Mouse (Mus musculus) spleen, adult 18-20 months (tissue): Measurements from ENCODE around the gene Lce3b.

Source experiments
- DNase-seq, 2 experiments: peaks; one replicate each; pipeline ENCODE4 v3.0.0; 2022; ENCODE audit warnings: mixed read lengths in 2 of 2

Lce3b gene

DNA sequence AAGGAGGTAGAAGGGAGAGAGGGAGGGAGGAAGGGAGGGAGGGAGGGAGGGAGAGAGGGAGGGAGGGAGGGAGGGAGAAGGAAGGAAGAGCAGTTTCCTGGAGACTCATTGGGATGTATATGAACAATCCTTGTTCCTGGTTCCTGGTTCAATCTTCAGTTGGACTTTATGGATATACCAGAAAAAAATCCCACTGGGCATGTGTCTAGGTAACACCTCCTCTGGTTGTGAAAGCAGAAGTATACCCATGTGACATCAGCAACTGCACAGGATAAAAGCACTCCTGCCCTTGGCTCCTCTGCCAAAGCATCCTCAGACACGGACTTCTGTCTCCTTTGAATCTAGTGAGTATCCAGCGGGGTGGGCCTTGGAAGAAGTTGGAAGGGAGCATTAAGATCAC, at the start of gene Lce3b:
Lce3b (plus strand) TSS at position 301 of the 400 bp plus-strand sequence.
- DNase-seq: no peak

DNA sequence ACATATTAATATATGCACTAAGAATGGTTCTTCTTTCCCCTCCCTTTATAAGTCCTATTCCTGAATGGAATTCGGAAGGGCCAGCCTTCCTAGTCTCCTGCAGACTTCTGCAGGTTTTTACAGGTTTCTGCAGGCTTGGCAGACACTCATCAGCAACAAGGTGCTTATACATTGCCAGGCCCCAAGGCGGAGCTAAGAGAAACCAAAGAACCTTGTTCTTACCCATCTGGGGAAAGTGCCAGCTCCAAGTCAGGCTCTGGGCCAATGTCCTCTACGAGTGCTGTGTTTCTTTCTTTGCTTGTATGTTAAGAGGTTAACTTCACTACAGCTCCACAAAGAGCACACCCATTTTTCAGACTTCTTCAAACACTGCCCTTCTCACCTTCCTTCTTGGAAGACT, 38.7 kb upstream of the Lce3b start:
- no peak for DNase-seq

DNA sequence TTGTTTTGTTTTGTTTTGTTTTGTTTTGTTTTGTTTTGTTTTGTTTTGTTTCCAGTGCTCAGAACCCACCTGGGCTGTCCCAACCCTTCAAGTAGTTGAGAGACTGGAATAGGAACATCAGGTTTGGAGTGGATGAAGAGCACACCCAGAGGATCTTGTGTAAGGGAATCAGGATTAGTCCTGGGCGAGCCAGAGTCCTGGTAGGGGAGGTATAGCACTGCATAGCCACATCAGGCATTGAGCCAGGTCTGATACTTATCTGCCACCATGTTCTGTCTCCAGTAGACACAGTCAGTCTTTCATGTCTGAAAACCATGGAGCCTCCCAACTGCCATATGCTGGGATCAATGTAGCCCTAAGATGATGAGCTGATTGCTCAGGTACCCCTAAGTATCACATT, 38.3 kb upstream of the Lce3b start:
- no peak for DNase-seq

DNA sequence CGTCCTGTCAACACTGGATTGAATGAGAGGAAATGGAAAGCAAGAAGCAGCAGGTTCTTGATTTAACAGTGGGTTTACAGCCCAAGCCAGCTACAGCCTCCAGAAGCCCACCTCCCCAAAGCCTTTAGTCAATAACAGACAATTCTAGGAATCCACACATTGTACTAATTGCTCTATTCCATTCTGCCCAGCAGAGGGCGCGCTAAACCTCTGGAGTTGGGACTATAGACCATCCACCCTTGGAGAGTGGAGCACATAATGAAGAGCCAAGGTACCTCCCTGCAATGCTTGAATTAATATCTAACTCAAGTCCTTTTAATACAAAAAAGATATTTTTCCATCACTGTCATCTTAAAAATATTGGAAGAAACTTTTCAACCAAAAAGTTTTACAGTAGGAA, 29.8 kb upstream of the Lce3b start:
- DNase-seq: peak in 1 of 2 experiments; percentile 2

DNA sequence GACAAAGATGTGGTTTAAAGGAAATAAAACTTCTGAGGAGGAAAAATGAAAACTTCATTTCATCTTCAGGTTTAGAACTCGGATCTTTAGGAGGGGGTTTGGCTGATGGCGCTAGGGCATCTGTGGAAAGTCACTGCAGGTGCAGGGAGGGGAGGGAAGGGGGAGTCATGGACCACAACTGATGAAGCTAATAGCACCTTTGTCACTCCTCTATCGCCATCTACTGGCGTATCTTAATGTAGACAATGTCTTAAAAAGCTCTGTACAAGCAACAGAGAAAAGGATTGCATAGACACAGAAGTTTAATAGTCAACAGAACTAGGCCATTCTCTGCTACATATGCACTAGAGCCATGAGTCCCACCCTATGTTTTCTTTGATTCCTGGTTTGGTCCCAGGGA, 29.1 kb upstream of the Lce3b start:
- DNase-seq: no peak

DNA sequence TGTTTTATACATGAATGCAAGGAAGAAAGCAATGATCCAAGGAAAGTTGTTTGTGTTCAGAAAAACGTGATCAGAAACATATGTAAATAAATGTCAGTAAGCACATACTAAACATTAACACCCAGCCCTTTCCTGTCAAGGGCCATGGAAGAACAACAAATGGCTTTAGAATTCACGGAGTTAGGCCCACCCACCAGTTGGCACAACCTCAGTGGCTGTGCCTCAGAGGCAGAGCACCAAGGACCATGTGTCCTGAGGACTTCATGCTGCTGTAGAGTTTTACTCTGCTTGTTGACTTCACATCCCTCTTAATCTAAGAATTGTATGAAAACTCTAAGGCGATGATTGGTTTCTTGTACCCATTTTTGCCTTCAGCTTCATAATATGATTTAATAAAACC, 27.6 kb upstream of the Lce3b start:
- DNase-seq: no peak

DNA sequence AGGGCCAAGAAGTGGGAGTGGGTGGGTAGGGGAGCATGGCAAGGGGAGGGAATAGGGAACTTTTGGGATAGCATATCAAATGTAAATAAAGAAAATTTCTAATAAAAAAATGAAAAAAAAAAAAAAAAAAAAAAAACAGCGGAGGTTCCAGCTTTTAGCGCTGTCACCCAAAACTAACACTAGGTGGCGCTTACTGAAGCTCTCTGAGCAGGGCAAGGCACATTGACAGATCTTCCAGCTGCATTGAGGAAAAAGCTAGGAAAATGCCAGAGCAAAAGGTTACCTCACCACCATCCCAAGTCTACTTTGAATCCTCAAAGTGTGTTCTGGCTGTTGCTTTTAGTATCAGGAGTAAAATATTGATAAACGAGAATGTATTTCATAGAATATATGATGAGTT, 25.2 kb upstream of the Lce3b start:
- DNase-seq: no peak

DNA sequence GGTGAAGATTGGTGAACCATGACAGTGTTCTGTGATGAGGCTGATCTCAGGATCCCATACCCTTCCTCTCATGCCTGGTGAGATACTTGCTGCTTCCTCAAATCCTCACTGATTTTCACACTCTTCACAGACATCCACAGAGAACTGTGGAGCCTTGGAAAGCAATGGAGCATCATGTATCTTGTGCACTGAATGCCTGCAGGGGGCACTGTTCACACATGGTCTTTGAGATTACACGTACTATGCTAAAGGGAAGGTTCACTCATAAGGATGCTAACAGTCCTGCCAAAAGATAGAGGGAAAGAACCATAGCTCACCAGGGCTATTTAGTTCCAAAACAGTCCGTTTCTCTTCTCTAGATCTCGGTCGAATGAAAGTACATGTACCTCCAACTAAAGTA, 12.4 kb upstream of the Lce3b start:
- no peak for DNase-seq

DNA sequence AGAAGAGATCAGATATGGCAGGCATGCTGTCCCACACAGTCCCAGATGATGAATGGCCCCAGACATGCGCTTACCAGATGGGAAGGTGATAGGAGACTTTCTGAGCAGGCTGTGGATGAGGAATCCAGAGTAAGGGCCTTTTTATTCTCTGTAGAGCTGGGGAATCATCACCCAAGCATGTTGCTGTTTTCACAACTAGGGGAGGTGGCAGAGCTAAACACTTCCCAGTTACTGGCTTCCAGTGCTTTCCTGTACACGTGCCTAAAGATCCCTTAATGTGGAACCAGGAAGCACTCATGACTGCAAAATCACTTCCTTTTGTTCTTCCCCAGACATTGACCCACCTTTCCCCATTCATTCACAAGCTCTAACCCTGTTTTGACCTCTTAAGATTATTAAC, 6.6 kb upstream of the Lce3b start, which contains the start of gene Lce3a:
Lce3a (minus strand) TSS at position 101 of the 400 bp plus-strand sequence.
- no peak for DNase-seq

DNA sequence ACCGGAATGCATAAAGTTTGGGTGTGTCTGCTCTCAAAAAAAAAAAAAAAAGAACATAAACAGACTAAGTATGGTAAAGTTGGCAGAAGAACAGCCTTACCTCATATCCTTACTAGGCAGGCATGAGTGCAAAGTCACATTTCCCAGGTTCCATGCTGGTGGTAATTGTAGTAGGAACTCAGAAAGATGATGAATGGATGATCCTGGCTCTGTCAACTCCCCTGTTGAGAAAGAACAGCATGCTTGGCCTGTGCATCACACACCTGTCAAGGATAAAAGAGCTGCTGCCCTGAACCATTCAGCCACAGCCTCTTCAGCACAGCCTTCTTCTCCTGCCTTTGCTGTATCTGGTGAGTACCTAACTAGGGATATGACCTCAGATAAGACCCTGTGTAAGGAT, 11.4 kb downstream of the Lce3b start, which contains the start of gene Lce3c:
Lce3c (plus strand) TSS at position 301 of the 400 bp plus-strand sequence.
- no peak for DNase-seq

DNA sequence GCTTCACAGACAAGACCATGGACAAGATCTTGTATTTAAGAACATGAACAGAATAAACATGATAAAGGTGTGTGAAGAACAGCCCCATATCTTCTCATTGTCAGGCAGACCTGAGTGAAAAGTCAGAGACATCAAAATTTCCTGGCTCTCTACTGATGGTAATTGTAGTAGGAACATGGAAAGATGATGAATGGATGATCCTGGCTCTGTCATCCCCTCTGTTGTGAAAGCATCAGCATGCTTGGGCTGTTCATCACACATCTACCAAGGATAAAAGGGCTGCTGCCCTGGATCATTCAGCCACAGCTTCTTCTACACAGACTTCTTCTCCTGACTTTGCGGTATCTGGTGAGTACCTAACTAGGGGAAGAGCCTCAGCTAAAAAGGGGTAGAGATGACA, 24.3 kb downstream of the Lce3b start, which contains the start of gene Lce3d:
Lce3d (plus strand) TSS at position 301 of the 400 bp plus-strand sequence.
- DNase-seq: no peak

DNA sequence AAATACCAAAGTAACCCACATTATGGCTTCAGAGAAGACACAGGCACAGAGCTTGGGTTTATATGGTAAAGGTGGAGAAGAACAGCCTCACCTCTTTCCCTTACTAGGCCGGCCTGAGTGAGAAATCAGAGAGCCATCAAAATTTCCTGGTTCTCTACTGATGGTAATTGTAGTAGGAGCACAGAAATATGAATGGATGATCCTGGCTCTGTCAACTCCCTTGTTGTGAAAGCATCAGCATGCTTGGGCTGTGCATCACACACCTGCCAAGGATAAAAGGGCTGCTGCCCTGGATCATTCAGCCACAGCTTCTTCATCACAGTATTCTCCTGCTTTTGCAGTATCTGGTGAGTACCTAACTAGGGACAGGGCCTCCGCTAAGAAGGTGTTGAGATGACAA, 34.0 kb downstream of the Lce3b start, which contains the start of gene Lce3e:
Lce3e (plus strand) TSS at position 301 of the 400 bp plus-strand sequence.
- DNase-seq: no peak

DNA sequence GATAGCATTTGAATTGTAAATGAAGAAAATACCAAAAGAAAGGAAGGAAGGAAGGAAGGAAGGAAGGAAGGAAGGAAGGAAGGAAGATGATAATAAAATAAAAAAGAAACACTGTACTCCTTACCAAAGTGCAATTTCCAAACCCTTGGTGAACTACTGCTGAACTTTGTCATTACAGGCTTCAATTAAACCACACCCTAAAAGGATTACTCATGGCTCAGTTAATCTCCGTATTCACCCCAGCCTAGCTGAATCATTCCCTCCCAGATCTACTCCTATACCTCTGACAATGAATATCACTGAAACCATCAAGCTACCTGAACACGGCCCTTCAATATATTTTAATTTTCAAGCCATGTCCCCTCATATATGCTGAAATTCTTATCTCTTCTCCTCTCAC, 45.7 kb downstream of the Lce3b start:
- no peak for DNase-seq
